Mouse (Mus musculus) cerebellum, adult 2 months (tissue): ENCODE data around the gene Ksr2.

Experiments used
- CTCF ChIP-seq: fragments of 200-500 bp; IDR thresholded peaks from 2 replicates; pipeline ENCODE4 v1.5.1; 2011; ENCODE audit warnings: low read depth, mild to moderate bottlenecking, control low read depth, low read length, moderate library complexity, borderline replicate concordance; ENCODE audit not compliant: insufficient read depth
- POLR2A ChIP-seq: fragments of 200-500 bp; IDR thresholded peaks from 2 replicates; pipeline ENCODE4 v1.6.1; 2011; ENCODE audit warnings: low read length, control low read depth, borderline replicate concordance; ENCODE audit not compliant: insufficient read depth

DNA sequence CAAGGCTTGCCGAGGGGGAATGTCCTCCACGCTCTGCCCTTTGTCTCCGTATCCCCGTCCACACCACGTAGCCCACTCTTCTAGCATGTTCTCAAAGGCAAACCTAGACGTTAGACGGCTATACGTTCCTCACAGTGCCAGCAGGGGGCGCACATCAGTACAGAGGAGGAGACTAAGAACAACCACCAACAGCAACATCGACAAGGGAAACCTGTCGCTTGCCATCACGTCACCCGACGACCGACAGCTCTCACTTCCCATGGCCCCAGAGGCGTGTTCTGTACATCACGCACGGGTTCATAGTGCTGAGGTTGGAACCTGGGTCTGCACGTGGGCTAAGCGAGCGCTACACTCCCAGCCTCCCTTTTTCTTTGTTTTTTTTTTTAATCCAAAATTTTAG, 83.3 kb downstream of the Ksr2 start:
- TF ChIP-seq POLR2A (no peak), CTCF (peak; percentile 64)
